Mouse (Mus musculus): Measurements from ENCODE around the gene Gm28729. TPM values are rescaled to one million over a fixed set of nuclear protein-coding genes. Genes with fewer than 3 reads are reported as not detected.

The Gm28729 gene
- polyA plus RNA-seq (2017; shearing (Covaris generic)): not detected

GRCm38 (mm10) chr9:96524972-96525506, at the start of gene Gm28729:
Gm28729 (minus strand) TSS chr9:96525264.

GRCm38 (mm10) chr9:96478071-96478888, 46.8 kb downstream of the Gm28729 start, which contains the start of gene Rnf7:
Rnf7 (minus strand) TSS chr9:96478675.

Other genes starting within 250 kb of the Gm28729 start
- gene Atp1b3, start 160.8 kb downstream of the Gm28729 start, polyA plus RNA-seq (2017; shearing (Covaris generic)): 1,000 to 10,000 TPM in 1 of 2 experiments, 100 to 1,000 TPM in 1; 687 to 1,037 TPM
- gene Rnf7, start 46.6 kb downstream of the Gm28729 start, polyA plus RNA-seq (2017; shearing (Covaris generic)): 10 to 100 TPM; 81.7 to 92.2 TPM
- 10 to 100 TPM; 42.2 to 53.0 TPM for gene Rasa2, start 106.4 kb upstream of the Gm28729 start, polyA plus RNA-seq (2017; shearing (Covaris generic))
- 10 to 100 TPM; 35.6 to 44.4 TPM for gene Zbtb38, start 227.6 kb upstream of the Gm28729 start, polyA plus RNA-seq (2017; shearing (Covaris generic))